Mouse (Mus musculus) CH12.LX (cell line): ENCODE data around the gene Fam13a.

Source experiments
- CHD2 ChIP-seq: IDR thresholded peaks from 2 replicates; pipeline ENCODE4 v1.6.1; 2011; ENCODE audit warnings: low read length, improper control_type of control experiment
- CTCF ChIP-seq, 2 experiments: IDR thresholded peaks in 1 of 2; conservative IDR thresholded peaks in 1 of 2; 2 replicates each; pipeline ENCODE4 v1.5.1; 2011 to 2012; ENCODE audit warnings: low read depth in 2 of 2, low read length in 2 of 2, improper control_type of control experiment in 1 of 2, inconsistent platforms in 1 of 2, mild to moderate bottlenecking in 1 of 2, moderate library complexity in 1 of 2
- EP300 ChIP-seq: IDR thresholded peaks from 2 replicates; pipeline ENCODE4 v1.6.1; 2011; ENCODE audit warnings: low read length, improper control_type of control experiment
- GABPA ChIP-seq: IDR thresholded peaks from 2 replicates; pipeline ENCODE4 v1.6.1; 2012; ENCODE audit warnings: low read depth, low read length, improper control_type of control experiment, inconsistent platforms; ENCODE audit not compliant: insufficient replicate concordance
- KAT2A ChIP-seq: IDR thresholded peaks from 2 replicates; pipeline ENCODE4 v1.6.1; 2012; ENCODE audit warnings: low read length, improper control_type of control experiment, inconsistent platforms; ENCODE audit not compliant: insufficient replicate concordance
- MAFK ChIP-seq: IDR thresholded peaks from 2 replicates; pipeline ENCODE4 v1.6.1; 2011; ENCODE audit warnings: low read length, improper control_type of control experiment; ENCODE audit not compliant: insufficient replicate concordance
- MAX ChIP-seq: IDR thresholded peaks from 2 replicates; pipeline ENCODE4 v1.6.1; 2011; ENCODE audit warnings: low read length, improper control_type of control experiment
- MEF2A ChIP-seq: IDR thresholded peaks from 2 replicates; pipeline ENCODE4 v1.6.1; 2014; ENCODE audit warnings: low read depth, mild to moderate bottlenecking, inconsistent platforms, low read length, improper control_type of control experiment, borderline replicate concordance
- POLR2A ChIP-seq: IDR thresholded peaks from 2 replicates; pipeline ENCODE4 v1.6.1; 2011; ENCODE audit warnings: low read depth, mild to moderate bottlenecking, improper control_type of control experiment, low read length
- RCOR1 ChIP-seq: conservative IDR thresholded peaks from 2 replicates; pipeline ENCODE4 v1.6.1; 2012; ENCODE audit warnings: low read depth, mild to moderate bottlenecking, inconsistent platforms, low read length, improper control_type of control experiment
- SIN3A ChIP-seq: IDR thresholded peaks from 2 replicates; pipeline ENCODE4 v1.6.1; 2012; ENCODE audit warnings: low read length, improper control_type of control experiment, inconsistent platforms
- TCF12 ChIP-seq: IDR thresholded peaks from 2 replicates; pipeline ENCODE4 v1.6.1; 2014; ENCODE audit warnings: low read depth, mild to moderate bottlenecking, inconsistent platforms, low read length, improper control_type of control experiment
- ZMIZ1 ChIP-seq: IDR thresholded peaks from 2 replicates; pipeline ENCODE4 v1.6.1; 2012; ENCODE audit warnings: low read depth, mild to moderate bottlenecking, inconsistent platforms, low read length, improper control_type of control experiment
- ZNF384 ChIP-seq: IDR thresholded peaks from 2 replicates; pipeline ENCODE4 v1.6.1; 2012; ENCODE audit warnings: low read depth, low read length, improper control_type of control experiment, inconsistent platforms

- TF ChIP-seq CTCF (conservative IDR thresholded peaks at IDR 0.05 in 1 of 2, IDR thresholded peaks at IDR 0.05 in 1 of 2; ENCODE audit: low read depth in 2 of 2, low read length in 2 of 2) (no peak), POLR2A (no peak), ZMIZ1 (no peak), MAFK (no peak), MAX (no peak), RCOR1 (no peak), CHD2 (no peak), SIN3A (no peak), ZNF384 (no peak), TCF12 (no peak), EP300 (no peak), KAT2A (no peak), MEF2A (no peak), GABPA (no peak)
Observed at GRCm38 (mm10) chr6:58937726-58938125, 86.6 kb downstream of the Fam13a start.
